Mouse (Mus musculus): ENCODE measurements around the gene Stag1.

DNA sequence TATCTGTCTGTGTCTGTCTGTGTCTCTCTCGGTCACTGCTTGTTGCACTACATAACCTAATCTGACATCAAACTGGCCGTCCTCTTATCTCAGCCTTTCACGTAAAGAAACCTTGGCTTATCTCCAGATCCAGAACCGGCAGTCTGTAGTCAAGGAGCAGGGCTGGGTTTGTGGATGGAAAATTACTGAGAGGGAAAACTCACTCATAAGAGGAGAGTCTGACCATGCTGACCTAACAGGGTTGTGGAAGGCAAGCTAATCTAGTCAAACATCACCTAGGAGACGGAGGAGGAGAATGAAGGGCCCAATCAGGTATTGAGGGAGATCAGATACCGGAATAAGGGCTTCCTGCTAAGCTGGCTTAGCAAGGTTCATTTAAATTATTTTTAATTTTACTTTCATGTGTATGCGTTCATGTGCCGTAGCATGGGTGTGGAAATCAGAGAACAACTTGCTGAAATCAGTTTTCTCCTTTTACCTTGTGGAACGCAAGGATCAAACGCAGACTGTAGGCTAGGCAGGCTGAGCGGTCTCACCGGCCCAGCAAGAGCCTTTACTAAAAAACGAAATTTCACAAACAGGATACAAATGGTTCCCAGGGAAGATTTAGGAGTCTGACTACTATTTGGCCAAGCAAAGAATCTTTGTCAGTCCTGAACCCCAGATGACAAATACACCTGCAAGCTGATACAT, 14.6 kb upstream of the Stag1 start:
- TF ChIP-seq GATA1 (IDR thresholded peaks at IDR 0.05; ENCODE audit: borderline replicate concordance, low read length) = no peak
- TF ChIP-seq FLI1 (IDR thresholded peaks at IDR 0.05; ENCODE audit: low read length) = no peak

All from megakaryocyte, embryonic 14.5 days (primary cell).